Mouse (Mus musculus) gastrocnemius, adult 18-20 months (tissue): ENCODE measurements around the gene Slc8a2. TPM values are rescaled to one million over a fixed set of nuclear protein-coding genes. Genes with fewer than 3 reads are reported as not detected.

ENCODE experiments used
- total RNA-seq, 2 experiments: library from RNA; stranded (reverse); gene quantifications; 2 replicates each; pipeline ENCODE4 v1.2.3; 2021

Gene Slc8a2
- total RNA-seq, 2 experiments from 2014 or later = 0.11 to 0.21 TPM

Other genes starting within 250 kb of the Slc8a2 start
- gene Crx, start 249.9 kb upstream of the Slc8a2 start, total RNA-seq = not detected
- not detected for gene Crxos, start 247.2 kb upstream of the Slc8a2 start, total RNA-seq
- gene Selenow, start 207.4 kb upstream of the Slc8a2 start, total RNA-seq = 1,000 to 10,000 TPM; 1,514 to 1,837 TPM
- 10 to 100 TPM; 82.3 to 91.7 TPM for gene Nop53, start 183.8 kb upstream of the Slc8a2 start, total RNA-seq
- gene Ehd2, start 162.3 kb upstream of the Slc8a2 start, total RNA-seq = 10 to 100 TPM; 24.9 to 37.4 TPM
- gene Bicra, start 81.9 kb upstream of the Slc8a2 start, total RNA-seq = 1 to 10 TPM; 5.5 to 6.6 TPM
- not detected for gene Zfp541, start 68.0 kb upstream of the Slc8a2 start, total RNA-seq
- 100 to 1,000 TPM; 101 to 131 TPM for gene Napa, start 31.4 kb upstream of the Slc8a2 start, total RNA-seq
- 10 to 100 TPM; 10.2 to 12.6 TPM for gene Kptn, start 9.9 kb upstream of the Slc8a2 start, total RNA-seq
- 1 to 10 TPM in 1 of 2 experiments, under 1 TPM in 1; 0.62 to 1.4 TPM for gene Meis3, start 45.3 kb downstream of the Slc8a2 start, total RNA-seq
- gene Dhx34, start 92.2 kb downstream of the Slc8a2 start, total RNA-seq = 1 to 10 TPM; 3.9 to 4.4 TPM
- gene C5ar2, start 114.3 kb downstream of the Slc8a2 start, total RNA-seq = under 1 TPM; 0.25 to 0.26 TPM
- gene C5ar1, start 129.7 kb downstream of the Slc8a2 start, total RNA-seq = 1 to 10 TPM; 1.5 to 2.3 TPM
- 10 to 100 TPM; 14.2 to 14.3 TPM for gene Inafm1, start 143.8 kb downstream of the Slc8a2 start, total RNA-seq
- 10 to 100 TPM; 35.7 to 38.9 TPM for gene Ccdc9, start 157.0 kb downstream of the Slc8a2 start, total RNA-seq
- gene Bbc3, start 178.6 kb downstream of the Slc8a2 start, total RNA-seq = 1 to 10 TPM; 1.2 to 2.3 TPM